29 mouse cellular contexts compared by ENCODE assay signal in genomic region chr3:84946381-84946780, GRCm38 (mm10).
"Had no signal": no experiment of that assay in that cellular context is flagged by ENCODE, and none has a peak within 500 bp of the region (broad histone marks: within the 10 kb centered on the region; RNA-seq: fewer than 3 reads in every experiment).

No protein-coding gene starts in this region.

- H3K36me3 ChIP-seq: heart, embryonic 10.5 days; heart, embryonic 12.5 days; hindbrain, embryonic 10.5 days; hindbrain, embryonic 12.5 days; intestine, embryonic 15.5 days; limb, embryonic 10.5 days; limb, embryonic 12.5 days; liver, embryonic 13.5 days; liver, embryonic 15.5 days had no signal

- H3K4me1 ChIP-seq: hindbrain, embryonic 12.5 days; intestine, embryonic 15.5 days; limb, embryonic 12.5 days had no signal

- ATAC-seq: hindbrain, postnatal 0 days; inflammation-experienced regulatory T-cells, adult 6 months; intestine, embryonic 15.5 days; intestine, postnatal 0 days; liver, postnatal 0 days had no signal

- H3K4me3 ChIP-seq: gastrocnemius, adult 2 months; heart, embryonic 10.5 days; heart, embryonic 12.5 days; hindbrain, embryonic 10.5 days; hindbrain, embryonic 12.5 days; intestine, embryonic 15.5 days; layer of hippocampus, adult 2 months; left cerebral cortex, adult 2 months; limb, embryonic 10.5 days; limb, embryonic 12.5 days; liver, embryonic 13.5 days; liver, embryonic 15.5 days had no signal

- DNase-seq: gastrocnemius, adult 2 months; gastrocnemius, postnatal 10 days; gastrocnemius, postnatal 25 days; heart, adult 18-20 months; heart, postnatal 14 days; heart, postnatal 4 days; kidney, adult 18-20 months; kidney, adult 8-10 months; kidney, postnatal 10 days; kidney, postnatal 25 days; kidney, postnatal 4 days; liver; liver, embryonic 13.5 days; liver, postnatal 0 days had no signal

- H3K27me3 ChIP-seq: heart, embryonic 12.5 days; hindbrain, embryonic 12.5 days; intestine, embryonic 15.5 days; limb, embryonic 12.5 days; liver, embryonic 13.5 days; liver, embryonic 15.5 days had no signal

- H3K27ac ChIP-seq: gastrocnemius, adult 2 months; heart, embryonic 10.5 days; hindbrain, embryonic 10.5 days; hindbrain, embryonic 12.5 days; hindbrain, embryonic 14.5 days; hindbrain, postnatal 0 days; intestine, embryonic 15.5 days; layer of hippocampus, adult 2 months; left cerebral cortex, adult 2 months; limb, embryonic 10.5 days; limb, embryonic 12.5 days; liver, embryonic 13.5 days; liver, embryonic 15.5 days had no signal

- H3K9me3 ChIP-seq: heart, embryonic 10.5 days; heart, embryonic 12.5 days; hindbrain, embryonic 10.5 days; hindbrain, embryonic 12.5 days; intestine, embryonic 15.5 days; limb, embryonic 10.5 days; limb, embryonic 12.5 days; liver, embryonic 13.5 days; liver, embryonic 15.5 days had no signal

- H3K4me2 ChIP-seq: heart, embryonic 12.5 days; hindbrain, embryonic 12.5 days; hindbrain, embryonic 14.5 days; intestine, embryonic 15.5 days; limb, embryonic 12.5 days; liver, embryonic 11.5 days; liver, embryonic 13.5 days; liver, embryonic 15.5 days had no signal

- H3K9ac ChIP-seq: heart, embryonic 12.5 days; hindbrain, embryonic 12.5 days; hindbrain, embryonic 14.5 days; intestine, embryonic 15.5 days; limb, embryonic 12.5 days; liver, embryonic 13.5 days; liver, embryonic 15.5 days; liver, postnatal 0 days had no signal
